Mouse (Mus musculus) cortical plate, adult 2 months (tissue): ENCODE data around the gene Lef1.

ENCODE experiments used
- CTCF ChIP-seq: fragments of 200-500 bp; IDR thresholded peaks from 2 replicates; pipeline ENCODE4 v1.5.1; 2011; ENCODE audit warnings: mild to moderate bottlenecking, control low read depth, low read length; ENCODE audit not compliant: insufficient read depth; ENCODE audit errors: extremely low read depth
- POLR2A ChIP-seq: fragments of 200-500 bp; IDR thresholded peaks from 2 replicates; pipeline ENCODE4 v1.6.1; 2011; ENCODE audit warnings: mild to moderate bottlenecking, low read length, control low read depth; ENCODE audit not compliant: insufficient read depth; ENCODE audit errors: extremely low read depth

DNA sequence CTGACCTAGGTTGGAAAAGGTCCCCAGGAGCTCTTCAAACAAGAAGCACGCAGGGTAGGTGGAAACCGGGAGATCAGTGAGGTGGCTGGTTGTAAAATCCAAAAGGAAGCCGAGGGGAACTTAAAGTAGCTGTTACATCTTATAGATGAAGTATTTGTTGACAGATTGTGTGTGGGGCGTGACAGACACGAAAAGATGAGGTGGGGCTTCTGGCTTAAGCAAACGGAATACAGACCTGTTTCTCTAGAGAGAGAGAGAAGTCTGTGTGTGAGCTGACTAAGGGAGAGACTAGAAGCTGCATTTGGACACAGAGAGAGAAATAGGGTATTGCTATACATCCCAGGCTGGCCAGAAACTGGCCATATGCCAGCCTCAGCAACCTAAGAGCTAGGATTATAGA, 18.2 kb upstream of the Lef1 start:
- TF ChIP-seq POLR2A (no peak), CTCF (no peak)
